Comparison of ENCODE assay signal across 20 mouse cellular contexts in the genomic region with DNA sequence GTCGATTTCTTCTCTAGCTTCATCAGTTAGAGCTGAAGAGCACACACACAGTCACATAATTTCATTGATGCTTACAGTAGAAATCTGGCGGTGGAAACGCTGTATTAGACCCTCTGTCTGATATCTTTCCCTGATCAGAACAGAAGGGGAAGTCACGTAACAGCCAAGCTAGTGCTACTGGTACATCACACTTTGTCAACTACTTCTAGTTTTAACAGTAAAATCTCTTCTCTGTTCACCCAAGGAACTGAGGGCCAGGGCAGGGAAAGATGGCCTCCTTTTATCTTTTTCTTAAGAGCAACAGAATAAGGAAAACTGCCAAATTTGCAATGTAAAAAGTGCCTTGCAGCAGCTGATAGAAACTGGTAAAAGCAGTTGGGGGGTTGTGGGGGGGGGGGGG.
DNase-seq lines count a peak whose midpoint lies in the region; ATAC-seq lines count a peak whose summit lies in the region.
"Had no signal": no experiment of that assay in that cellular context is flagged by ENCODE, and none has a peak within 500 bp of the region (broad histone marks: within the 10 kb centered on the region; RNA-seq: fewer than 3 reads in every experiment).

No protein-coding gene starts in this region.

- DNase-seq in forebrain, embryonic 14.5 days (ENCODE audit: low spot score) = peak; percentile 42
- no peak for DNase-seq in lung, postnatal 10 days
- DNase-seq in frontal cortex, postnatal 10 days (ENCODE audit: low spot score in 2 of 2) = no peak
- no peak for DNase-seq in ovary, adult 18-20 months (ENCODE audit: low spot score)
- DNase-seq: adrenal gland, adult 8-10 months; adrenal gland, postnatal 25 days; cerebellum, adult 2 months; cerebellum, adult 9-11 months; cerebellum, postnatal 25 days; gastrocnemius, adult 2 months; gastrocnemius, postnatal 14 days; heart, adult 11 months; kidney, adult 11 months had no signal

- H3K4me1 ChIP-seq in forebrain, embryonic 14.5 days (ENCODE audit: control insufficient read depth, insufficient read depth, low read length) = no peaks in the 10 kb centered on the region
- H3K4me1 ChIP-seq in forebrain, embryonic 13.5 days = peaks cover 5% of the 10 kb centered on the region
- H3K4me1 ChIP-seq in lung, embryonic 16.5 days (replicated peaks; ENCODE audit: control insufficient read depth, insufficient read depth, low read length) = peaks cover 2% of the 10 kb centered on the region; the same call in 1 of the 2 replicates
- peaks cover 4% of the 10 kb centered on the region; the same call in 1 of the 2 replicates for H3K4me1 ChIP-seq in midbrain, embryonic 15.5 days
- H3K4me1 ChIP-seq: hindbrain, embryonic 12.5 days had no signal

- H3K9me3 ChIP-seq in forebrain, embryonic 14.5 days (replicated peaks; ENCODE audit: control insufficient read depth, low read length) = no peaks in the 10 kb centered on the region
- no peaks in the 10 kb centered on the region for H3K9me3 ChIP-seq in forebrain, embryonic 13.5 days (replicated peaks)
- H3K9me3 ChIP-seq in lung, embryonic 16.5 days (ENCODE audit: control insufficient read depth, low read length) = no peaks in the 10 kb centered on the region
- no peaks in the 10 kb centered on the region for H3K9me3 ChIP-seq in midbrain, embryonic 15.5 days
- H3K9me3 ChIP-seq: hindbrain, embryonic 12.5 days; hindbrain, embryonic 15.5 days had no signal

- peak; percentile 23; the same call in 1 of the 2 replicates for ATAC-seq in forebrain, embryonic 14.5 days
- no peak for ATAC-seq in forebrain, embryonic 13.5 days
- ATAC-seq in lung, embryonic 16.5 days (ENCODE audit: low read depth) = no peak
- ATAC-seq in common myeloid progenitor, adult 5-6 weeks (replicated peaks; ENCODE audit: low read depth, poor library complexity, severe bottlenecking) = peak; percentile 55; the same call in 1 of the 2 replicates
- no peak for ATAC-seq in midbrain, embryonic 15.5 days (replicated peaks)

- H3K27ac ChIP-seq in forebrain, embryonic 14.5 days (ENCODE audit: low read depth, low read length) = no peak overlapping the region
- H3K27ac ChIP-seq in forebrain, embryonic 13.5 days = no peak overlapping the region
- H3K27ac ChIP-seq in lung, embryonic 16.5 days (ENCODE audit: low read length) = peak overlapping the region; percentile 10; the same call in 1 of the 2 replicates
- H3K27ac ChIP-seq in midbrain, embryonic 15.5 days = no peak overlapping the region
- H3K27ac ChIP-seq: hindbrain, embryonic 12.5 days; hindbrain, embryonic 15.5 days had no signal

- no peak overlapping the region for H3K4me2 ChIP-seq in forebrain, embryonic 14.5 days (ENCODE audit: low read length)
- H3K4me2 ChIP-seq in forebrain, embryonic 13.5 days = no peak overlapping the region
- H3K4me2 ChIP-seq in lung, embryonic 16.5 days (ENCODE audit: low read depth, low read length) = no peak overlapping the region
- H3K4me2 ChIP-seq in midbrain, embryonic 15.5 days = no peak overlapping the region
- H3K4me2 ChIP-seq: heart, embryonic 11.5 days; hindbrain, embryonic 12.5 days; hindbrain, embryonic 15.5 days had no signal

- no peaks in the 10 kb centered on the region for H3K36me3 ChIP-seq in forebrain, embryonic 14.5 days (ENCODE audit: control insufficient read depth, insufficient read depth, low read length)
- H3K36me3 ChIP-seq in forebrain, embryonic 13.5 days (ENCODE audit: poor library complexity, severe bottlenecking) = no peaks in the 10 kb centered on the region
- no peaks in the 10 kb centered on the region for H3K36me3 ChIP-seq in lung, embryonic 16.5 days (ENCODE audit: control insufficient read depth, insufficient read depth, low read length)
- H3K36me3 ChIP-seq in midbrain, embryonic 15.5 days (replicated peaks) = no peaks in the 10 kb centered on the region
- H3K36me3 ChIP-seq: hindbrain, embryonic 12.5 days; hindbrain, embryonic 15.5 days had no signal

- H3K27me3 ChIP-seq in forebrain, embryonic 14.5 days (replicated peaks; ENCODE audit: control insufficient read depth, insufficient read depth, low read length) = no peaks in the 10 kb centered on the region
- no peaks in the 10 kb centered on the region for H3K27me3 ChIP-seq in forebrain, embryonic 13.5 days
- no peaks in the 10 kb centered on the region for H3K27me3 ChIP-seq in lung, embryonic 16.5 days (ENCODE audit: control insufficient read depth, insufficient read depth, low read depth, low read length)
- H3K27me3 ChIP-seq in midbrain, embryonic 15.5 days (replicated peaks) = no peaks in the 10 kb centered on the region
- H3K27me3 ChIP-seq: hindbrain, embryonic 12.5 days; hindbrain, embryonic 15.5 days had no signal

- no peak overlapping the region for H3K4me3 ChIP-seq in forebrain, embryonic 14.5 days (ENCODE audit: low read depth, low read length)
- no peak overlapping the region for H3K4me3 ChIP-seq in forebrain, embryonic 13.5 days
- H3K4me3 ChIP-seq in lung, embryonic 16.5 days (ENCODE audit: low read length) = no peak overlapping the region
- no peak overlapping the region for H3K4me3 ChIP-seq in midbrain, embryonic 15.5 days
- H3K4me3 ChIP-seq: gastrocnemius, adult 2 months; hindbrain, embryonic 12.5 days; hindbrain, embryonic 15.5 days had no signal

- WGBS in forebrain, embryonic 14.5 days = 85% methylated on average over 4 of the region's 4 CpGs
- 84% methylated on average over 4 of the region's 4 CpGs for WGBS in forebrain, embryonic 13.5 days
- 69% methylated on average over 4 of the region's 4 CpGs for WGBS in lung, embryonic 16.5 days
- whole genome bisulfite sequencing in midbrain, embryonic 15.5 days = 94% methylated on average over 4 of the region's 4 CpGs

- H3K9ac ChIP-seq in forebrain, embryonic 14.5 days (ENCODE audit: low read length) = no peak overlapping the region
- H3K9ac ChIP-seq in forebrain, embryonic 13.5 days = no peak overlapping the region
- H3K9ac ChIP-seq in lung, embryonic 16.5 days (ENCODE audit: low read length) = no peak overlapping the region
- no peak overlapping the region for H3K9ac ChIP-seq in midbrain, embryonic 15.5 days
- H3K9ac ChIP-seq: hindbrain, embryonic 12.5 days; hindbrain, embryonic 15.5 days had no signal

Comparison
In these comparisons a context has a peak if more than half of its experiments do, and no peak if none do; other contexts are left out.
1. ATAC-seq: peak in forebrain, embryonic 14.5 days (single experiment) and common myeloid progenitor, adult 5-6 weeks (single experiment); none in forebrain, embryonic 13.5 days (single experiment), lung, embryonic 16.5 days (single experiment) and midbrain, embryonic 15.5 days (single experiment).